Mouse (Mus musculus) adrenal gland (tissue): ENCODE measurements at regions not wholly inside any gene's neighbourhood (a gene's known extent, or its start where the extent isn't known, plus 50 kb on each side); places are given as distances from the start of the nearest gene placed in this dataset.

ENCODE experiments used
- intact Hi-C: fragments of 180-260 bp; cut with DNase I; formaldehyde crosslinking; loops from one replicate; pipeline ENCODE4 v1.15.1; 2025

DNA sequence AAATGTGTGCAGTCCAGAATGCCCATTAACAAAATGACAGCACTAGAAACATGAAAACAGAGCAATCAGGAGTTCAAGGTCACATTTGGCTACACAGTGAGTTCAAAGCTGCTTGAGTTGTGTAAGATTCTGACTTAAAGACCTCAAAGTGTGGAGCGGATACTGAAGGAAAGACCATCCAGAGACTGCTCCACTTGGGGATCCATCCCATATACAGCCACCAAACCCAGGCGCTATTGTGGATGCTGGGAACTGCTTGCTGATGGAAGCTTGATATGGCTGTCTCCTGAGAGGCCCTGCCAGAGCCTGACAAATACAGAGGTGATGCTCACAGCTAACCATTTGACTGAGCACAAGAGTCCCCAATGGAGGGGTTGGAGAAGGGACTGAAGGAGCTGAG lies 98.1 kb upstream of the C1qtnf7 start:
- intact Hi-C loops = no loop called here

GRCm38 (mm10) chr5:43422815-43423687 lies 92.3 kb upstream of the C1qtnf7 start:
- intact Hi-C loops = loop anchor here (2.0 kb wide), 1 partner anchor 212 kb away; no protein-coding TSS in a partner anchor

DNA sequence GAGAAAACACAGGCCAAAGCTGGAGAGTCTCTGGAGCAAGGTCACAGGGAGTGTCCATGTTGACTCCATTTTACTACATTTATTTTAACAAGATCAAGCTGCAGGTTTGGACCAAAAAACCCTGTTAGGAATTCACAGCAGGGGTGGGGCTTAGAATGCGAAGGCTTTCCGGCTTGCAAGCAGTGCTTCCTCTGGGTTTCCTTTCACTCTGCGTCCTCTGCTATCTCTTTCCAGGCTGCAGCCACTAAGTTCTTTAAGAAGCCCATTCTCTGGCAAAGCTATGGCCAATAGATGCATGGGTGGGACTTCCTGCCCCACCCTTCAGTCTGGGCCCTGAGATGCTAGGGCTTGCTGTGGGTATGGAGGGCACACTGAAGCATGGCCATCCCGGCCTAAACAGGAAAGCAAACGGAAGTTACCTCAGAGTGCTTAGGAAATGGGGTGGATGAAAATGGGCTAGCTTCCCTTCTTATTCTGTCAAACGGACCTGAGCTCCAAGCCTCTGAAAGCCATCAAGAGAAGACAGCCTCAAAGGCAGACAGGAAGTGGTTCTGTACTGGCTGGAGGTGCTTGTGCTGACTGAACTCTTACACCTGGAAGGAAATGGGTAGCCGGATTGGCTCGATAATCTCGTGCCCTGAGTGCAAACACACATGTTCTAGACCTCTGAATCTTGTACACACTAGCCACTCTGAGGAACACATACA lies 90.6 kb upstream of the C1qtnf7 start:
- intact Hi-C loops = no loop called here

GRCm38 (mm10) chr5:43433337-43433736 lies 82.0 kb upstream of the C1qtnf7 start:
- intact Hi-C loops = no loop called here

DNA sequence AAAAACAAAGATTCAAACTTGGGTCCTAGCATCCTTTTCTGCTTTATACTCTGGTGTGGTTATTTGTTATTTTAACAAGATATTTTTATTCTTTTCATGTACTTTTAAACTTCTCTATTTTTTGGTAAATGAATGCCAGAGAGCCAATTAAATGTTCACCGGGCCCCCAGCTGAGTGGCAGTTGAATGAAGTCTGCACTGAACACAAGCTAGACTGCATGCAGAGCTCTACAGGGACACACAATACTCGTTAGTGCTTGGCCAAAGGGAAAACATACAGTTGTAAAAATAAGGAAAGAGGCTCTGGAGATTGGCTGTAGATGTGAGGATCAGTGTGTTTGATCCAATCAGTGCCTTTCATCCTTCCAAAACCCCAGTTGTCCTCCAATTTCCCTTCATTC lies 76.1 kb upstream of the C1qtnf7 start:
- intact Hi-C loops = no loop called here

DNA sequence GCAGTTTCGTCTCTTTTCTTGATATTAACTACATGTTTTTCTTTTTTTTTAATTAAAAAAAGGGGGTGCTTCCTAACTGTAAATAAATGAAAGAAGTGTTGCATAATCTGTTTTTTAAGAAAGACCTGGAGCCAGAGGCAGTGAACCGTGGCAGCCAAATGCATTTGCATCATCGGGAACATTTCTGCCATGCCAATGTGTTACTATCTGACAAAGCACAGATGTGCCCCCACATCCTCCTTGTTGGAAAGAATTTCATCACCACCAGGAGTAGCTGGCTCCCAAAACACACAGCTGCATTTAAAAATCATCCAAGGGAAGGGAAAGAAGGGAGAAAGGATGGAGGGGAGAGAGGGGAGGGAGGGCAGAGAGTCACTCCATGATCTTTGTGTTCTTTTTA lies 74.0 kb upstream of the C1qtnf7 start:
- intact Hi-C loops = no loop called here

DNA sequence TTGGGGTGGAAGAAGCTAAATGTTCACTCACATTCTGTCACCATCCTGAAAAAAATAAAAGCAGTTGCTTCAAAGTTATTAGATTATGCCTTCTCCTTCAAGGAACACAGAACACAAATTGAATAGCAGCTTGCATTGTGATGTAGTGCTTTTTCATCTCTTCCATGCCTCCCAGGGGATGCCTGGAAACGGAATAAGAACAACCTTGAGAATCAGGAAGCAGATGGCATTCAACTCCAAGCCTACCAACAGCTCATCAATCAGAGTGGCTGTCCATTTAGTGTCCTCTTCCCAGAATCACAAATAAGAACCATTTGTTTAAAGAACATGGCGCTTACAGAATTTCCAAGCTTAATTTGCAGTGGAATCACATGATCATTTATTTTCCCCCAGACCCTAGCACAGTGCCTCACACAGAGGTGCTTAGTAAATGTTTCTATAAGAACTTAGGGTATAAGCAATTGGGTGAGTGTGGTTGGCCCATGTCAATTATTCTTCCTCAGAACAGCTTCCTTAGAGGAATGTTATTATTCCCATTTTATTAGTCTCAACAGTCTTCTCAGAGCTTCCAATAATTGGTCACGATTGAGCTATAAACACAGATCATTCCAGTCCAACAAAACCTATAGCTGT lies 70.6 kb upstream of the C1qtnf7 start:
- intact Hi-C loops = no loop called here

GRCm38 (mm10) chr5:43445620-43446019 lies 69.7 kb upstream of the C1qtnf7 start:
- intact Hi-C loops = no loop called here

DNA sequence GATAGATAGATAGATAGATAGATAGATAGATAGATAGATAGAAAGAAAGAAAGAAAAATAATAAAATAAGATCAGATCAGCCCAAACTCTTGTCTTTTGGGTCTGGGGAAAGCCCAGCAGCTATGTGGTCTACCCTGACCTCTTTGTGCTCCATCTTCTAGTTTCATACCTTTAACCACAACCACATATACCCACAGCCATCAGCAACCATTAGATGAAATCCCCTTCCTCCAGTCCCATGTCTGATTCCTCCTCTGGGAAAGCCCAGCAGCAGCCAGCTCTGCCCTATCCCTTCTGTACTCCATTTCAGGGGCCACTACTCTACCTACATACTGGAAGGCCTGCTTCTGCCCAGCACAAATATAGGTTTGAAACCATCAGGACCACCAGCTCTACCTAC lies 69.0 kb upstream of the C1qtnf7 start:
- intact Hi-C loops = no loop called here

DNA sequence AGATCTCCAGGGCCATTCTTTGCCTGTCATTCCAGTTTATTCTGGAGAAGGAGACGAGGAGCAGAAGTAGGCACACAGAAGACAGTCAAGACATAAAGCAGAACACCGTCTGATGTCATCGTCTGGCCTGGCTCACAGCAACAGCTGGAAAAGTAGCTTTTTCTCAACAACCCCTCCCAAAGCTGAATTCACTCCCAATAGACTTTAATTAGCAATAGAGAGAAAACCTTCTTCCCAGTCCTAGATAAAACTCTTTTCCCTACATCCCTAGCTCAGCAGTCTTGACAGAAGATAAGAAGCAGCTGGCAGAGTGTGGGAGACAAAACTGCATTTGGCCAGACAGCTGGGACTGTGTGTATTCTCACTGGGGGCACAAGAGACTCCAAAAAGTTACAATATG lies 59.3 kb upstream of the C1qtnf7 start:
- intact Hi-C loops = no loop called here

DNA sequence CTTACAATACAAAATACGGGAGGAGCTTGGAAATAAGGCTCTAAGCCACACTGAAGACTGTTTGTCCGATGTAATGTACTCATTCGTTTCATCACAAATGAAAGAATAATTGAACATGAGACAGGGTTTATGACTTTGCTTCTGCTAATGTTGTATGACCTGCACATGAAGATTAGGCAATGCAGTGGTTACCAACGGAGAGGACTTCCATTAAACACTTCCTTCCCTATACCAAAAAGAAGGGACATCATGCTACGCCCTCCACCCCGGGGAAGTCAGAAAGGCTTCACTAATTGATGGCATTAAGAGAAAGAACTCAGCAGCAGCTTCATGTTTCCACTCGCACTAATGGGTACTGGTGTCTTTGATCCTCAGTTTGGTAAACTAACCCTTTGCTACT lies 57.6 kb upstream of the C1qtnf7 start:
- intact Hi-C loops = no loop called here

- intact Hi-C loops = no loop called here
Measured at GRCm38 (mm10) chr5:43461987-43462715, 53.2 kb upstream of the C1qtnf7 start.
